Comparison of ENCODE assay signal across 12 mouse cellular contexts in genomic region chr12:71725713-71726336, GRCm38 (mm10).
DNase-seq lines count a peak whose midpoint lies in the region; ATAC-seq and TF ChIP-seq lines count a peak whose summit lies in the region.
"Had no signal": no experiment of that assay in that cellular context is flagged by ENCODE, and none has a peak within 500 bp of the region (broad histone marks: within the 10 kb centered on the region; RNA-seq: fewer than 3 reads in every experiment).

No protein-coding gene starts in this region.

- no peak for TF ChIP-seq EP300 in stomach, postnatal 0 days (optimal IDR thresholded peaks at IDR 0.05)

- no peak overlapping the region for H3K9ac ChIP-seq in forebrain, postnatal 0 days
- H3K9ac ChIP-seq in neural tube, embryonic 11.5 days (ENCODE audit: low read length) = no peak overlapping the region
- no peak overlapping the region for H3K9ac ChIP-seq in stomach, postnatal 0 days (ENCODE audit: low read length)
- H3K9ac ChIP-seq: limb, embryonic 12.5 days; midbrain, embryonic 12.5 days had no signal

- no peaks in the 10 kb centered on the region for H3K9me3 ChIP-seq in forebrain, postnatal 0 days (ENCODE audit: low read length)
- H3K9me3 ChIP-seq in forebrain, embryonic 10.5 days = no peaks in the 10 kb centered on the region
- no peaks in the 10 kb centered on the region for H3K9me3 ChIP-seq in neural tube, embryonic 11.5 days (ENCODE audit: control insufficient read depth, low read length)
- no peaks in the 10 kb centered on the region for H3K9me3 ChIP-seq in stomach, postnatal 0 days (ENCODE audit: control insufficient read depth, low read length)
- H3K9me3 ChIP-seq: limb, embryonic 12.5 days; midbrain, embryonic 12.5 days had no signal

- DNase-seq in forebrain, postnatal 0 days = peak; percentile 33
- no peak for DNase-seq in forebrain, embryonic 10.5 days (ENCODE audit: extremely low spot score, low spot score)
- DNase-seq in neural tube, embryonic 11.5 days (ENCODE audit: low spot score) = peak; percentile 23
- DNase-seq in neural tube, embryonic 10.5 days (ENCODE audit: extremely low spot score, low spot score) = no peak
- peak; percentile 45 to 69 for DNase-seq in heart, postnatal 14 days
- peak; percentile 34 for DNase-seq in stomach, postnatal 0 days (ENCODE audit: low spot score)
- no peak for DNase-seq in left cerebral cortex, postnatal 14 days (ENCODE audit: low spot score in 2 of 2)
- DNase-seq: cerebellum, adult 11 months had no signal

- no peak overlapping the region for H3K27ac ChIP-seq in forebrain, postnatal 0 days (ENCODE audit: low read depth, low read length)
- no peak overlapping the region for H3K27ac ChIP-seq in forebrain, embryonic 10.5 days
- no peak overlapping the region for H3K27ac ChIP-seq in neural tube, embryonic 11.5 days (ENCODE audit: low read depth, low read length)
- H3K27ac ChIP-seq in stomach, postnatal 0 days (replicated peaks) = no peak overlapping the region
- H3K27ac ChIP-seq: limb, embryonic 12.5 days; midbrain, embryonic 12.5 days had no signal

- H3K27me3 ChIP-seq in forebrain, postnatal 0 days (ENCODE audit: insufficient read depth, low read length) = no peaks in the 10 kb centered on the region
- H3K27me3 ChIP-seq in forebrain, embryonic 10.5 days (ENCODE audit: poor library complexity, severe bottlenecking) = no peaks in the 10 kb centered on the region
- no peaks in the 10 kb centered on the region for H3K27me3 ChIP-seq in neural tube, embryonic 11.5 days (ENCODE audit: control insufficient read depth, insufficient read depth, low read length)
- H3K27me3 ChIP-seq in stomach, postnatal 0 days (ENCODE audit: control insufficient read depth, insufficient read depth, low read length) = no peaks in the 10 kb centered on the region
- H3K27me3 ChIP-seq: limb, embryonic 12.5 days; midbrain, embryonic 12.5 days had no signal

- no peak for TF ChIP-seq CTCF in forebrain, postnatal 0 days (IDR thresholded peaks at IDR 0.05; ENCODE audit: low read depth)
- TF ChIP-seq CTCF in stomach, postnatal 0 days (IDR thresholded peaks at IDR 0.05; ENCODE audit: low read depth) = no peak

- H3K36me3 ChIP-seq in forebrain, postnatal 0 days (ENCODE audit: insufficient read depth) = no peaks in the 10 kb centered on the region
- no peaks in the 10 kb centered on the region for H3K36me3 ChIP-seq in forebrain, embryonic 10.5 days (replicated peaks)
- no peaks in the 10 kb centered on the region for H3K36me3 ChIP-seq in neural tube, embryonic 11.5 days (ENCODE audit: control insufficient read depth, insufficient read depth, low read length)
- H3K36me3 ChIP-seq in stomach, postnatal 0 days (ENCODE audit: control insufficient read depth, insufficient read depth, low read length) = no peaks in the 10 kb centered on the region
- H3K36me3 ChIP-seq: limb, embryonic 12.5 days; midbrain, embryonic 12.5 days had no signal

- 12% methylated on average over 4 of the region's 4 CpGs for WGBS in forebrain, postnatal 0 days
- 14% methylated on average over 4 of the region's 4 CpGs for WGBS in forebrain, embryonic 10.5 days
- WGBS in neural tube, embryonic 11.5 days = 29% methylated on average over 4 of the region's 4 CpGs
- 21% methylated on average over 4 of the region's 4 CpGs for WGBS in stomach, postnatal 0 days

- no peak overlapping the region for H3K4me3 ChIP-seq in forebrain, postnatal 0 days (ENCODE audit: low read depth, low read length)
- H3K4me3 ChIP-seq in forebrain, embryonic 10.5 days = no peak overlapping the region
- H3K4me3 ChIP-seq in neural tube, embryonic 11.5 days (ENCODE audit: low read depth, low read length) = no peak overlapping the region
- H3K4me3 ChIP-seq in stomach, postnatal 0 days (ENCODE audit: low read depth, low read length) = no peak overlapping the region
- H3K4me3 ChIP-seq: limb, embryonic 12.5 days; midbrain, embryonic 12.5 days had no signal

- H3K4me2 ChIP-seq in forebrain, postnatal 0 days (ENCODE audit: low read depth) = no peak overlapping the region
- H3K4me2 ChIP-seq in neural tube, embryonic 11.5 days (ENCODE audit: low read depth) = no peak overlapping the region
- no peak overlapping the region for H3K4me2 ChIP-seq in stomach, postnatal 0 days (replicated peaks; ENCODE audit: low read depth)
- H3K4me2 ChIP-seq: limb, embryonic 12.5 days; midbrain, embryonic 12.5 days had no signal

- ATAC-seq in forebrain, postnatal 0 days = no peak
- no peak for ATAC-seq in neural tube, embryonic 11.5 days (ENCODE audit: insufficient read depth, low FRiP score, low TSS enrichment)
- no peak for ATAC-seq in stomach, postnatal 0 days (ENCODE audit: low FRiP score, low TSS enrichment)
- ATAC-seq in frontal cortex, adult (ENCODE audit: low TSS enrichment) = no peak
- ATAC-seq: hindbrain, embryonic 16.5 days had no signal

- intact Hi-C loops in heart, postnatal 14 days (cut with DNase I) = no loop called here
- intact Hi-C loops in left cerebral cortex, postnatal 14 days (cut with DNase I) = no loop called here

- no peaks in the 10 kb centered on the region for H3K4me1 ChIP-seq in forebrain, postnatal 0 days (ENCODE audit: insufficient read depth)
- H3K4me1 ChIP-seq in forebrain, embryonic 10.5 days = peaks cover 11% of the 10 kb centered on the region
- H3K4me1 ChIP-seq in neural tube, embryonic 11.5 days (ENCODE audit: control insufficient read depth, insufficient read depth, low read length) = no peaks in the 10 kb centered on the region
- no peaks in the 10 kb centered on the region for H3K4me1 ChIP-seq in stomach, postnatal 0 days (replicated peaks; ENCODE audit: control insufficient read depth, insufficient read depth)
- H3K4me1 ChIP-seq: limb, embryonic 12.5 days had no signal

Comparison
In these comparisons a context has a peak if more than half of its experiments do, and no peak if none do; other contexts are left out.
1. DNase-seq: peak in forebrain, postnatal 0 days (single experiment), neural tube, embryonic 11.5 days (single experiment), heart, postnatal 14 days (2 of 2) and stomach, postnatal 0 days (single experiment); none in forebrain, embryonic 10.5 days (single experiment), neural tube, embryonic 10.5 days (single experiment) and left cerebral cortex, postnatal 14 days (0 of 2).